Mouse (Mus musculus): Measurements from ENCODE around the gene Triap1. TPM values are rescaled to one million over a fixed set of nuclear protein-coding genes. Genes with fewer than 3 reads are reported as not detected.

Gene Triap1
- polyA plus RNA-seq, 1 experiment from 2014 or later, result 39.2 TPM

Other genes starting within 250 kb of the Triap1 start
- 13.5 and 17.4 TPM in 2 replicates for gene Gm10401, start 242.9 kb upstream of the Triap1 start, polyA plus RNA-seq (2015; fragmentation: Nextera tagmentation; extraction: Ambion mirVana)
- 122 and 123 TPM in 2 replicates for gene Acads, start 221.9 kb upstream of the Triap1 start, polyA plus RNA-seq (2015; fragmentation: Nextera tagmentation; extraction: Ambion mirVana)
- gene Unc119b, start 206.2 kb upstream of the Triap1 start, polyA plus RNA-seq (2015; fragmentation: Nextera tagmentation; extraction: Ambion mirVana), result 18.1 and 21.8 TPM in 2 replicates
- 54.4 and 76.7 TPM in 2 replicates for gene Mlec, start 183.0 kb upstream of the Triap1 start, polyA plus RNA-seq (2015; fragmentation: Nextera tagmentation; extraction: Ambion mirVana)
- gene Cabp1, start 146.8 kb upstream of the Triap1 start, polyA plus RNA-seq (2015; fragmentation: Nextera tagmentation; extraction: Ambion mirVana), result 0.96 and 1.2 TPM in 2 replicates
- gene Pop5, start 105.4 kb upstream of the Triap1 start, polyA plus RNA-seq (2015; fragmentation: Nextera tagmentation; extraction: Ambion mirVana), result 56.2 and 60.3 TPM in 2 replicates
- gene Rnf10, start 68.3 kb upstream of the Triap1 start, polyA plus RNA-seq (2015; fragmentation: Nextera tagmentation; extraction: Ambion mirVana), result 131 and 156 TPM in 2 replicates
- gene Coq5, start 61.6 kb upstream of the Triap1 start, polyA plus RNA-seq (2015; fragmentation: Nextera tagmentation; extraction: Ambion mirVana), result 72.3 and 83.3 TPM in 2 replicates
- gene Dynll1, start 40.2 kb upstream of the Triap1 start, polyA plus RNA-seq (2015; fragmentation: Nextera tagmentation; extraction: Ambion mirVana), result 1,079 and 1,146 TPM in 2 replicates
- 99.0 and 118 TPM in 2 replicates for gene Srsf9, start 14.0 kb upstream of the Triap1 start, polyA plus RNA-seq (2015; fragmentation: Nextera tagmentation; extraction: Ambion mirVana)
- 21.5 and 23.7 TPM in 2 replicates for gene Gatc, start within 50 bp of the Triap1 start, polyA plus RNA-seq (2015; fragmentation: Nextera tagmentation; extraction: Ambion mirVana)
- 1,326 and 1,479 TPM in 2 replicates for gene Cox6a1, start 7.8 kb downstream of the Triap1 start, polyA plus RNA-seq (2015; fragmentation: Nextera tagmentation; extraction: Ambion mirVana)
- gene Msi1, start 88.4 kb downstream of the Triap1 start, polyA plus RNA-seq (2015; fragmentation: Nextera tagmentation; extraction: Ambion mirVana), result 2.0 and 3.5 TPM in 2 replicates
- gene Pla2g1b, start 125.0 kb downstream of the Triap1 start, polyA plus RNA-seq (2015; fragmentation: Nextera tagmentation; extraction: Ambion mirVana), result 0.32 and 0.52 TPM in 2 replicates
- gene Sirt4, start 143.5 kb downstream of the Triap1 start, polyA plus RNA-seq (2015; fragmentation: Nextera tagmentation; extraction: Ambion mirVana), result 20.9 TPM in 2 replicates
- gene Pxn, start 165.5 kb downstream of the Triap1 start, polyA plus RNA-seq (2015; fragmentation: Nextera tagmentation; extraction: Ambion mirVana), result 33.5 and 46.2 TPM in 2 replicates
- 925 and 1,001 TPM in 2 replicates for gene Rplp0, start 218.2 kb downstream of the Triap1 start, polyA plus RNA-seq (2015; fragmentation: Nextera tagmentation; extraction: Ambion mirVana)
- gene Gcn1l1, start 224.0 kb downstream of the Triap1 start, polyA plus RNA-seq (2015; fragmentation: Nextera tagmentation; extraction: Ambion mirVana), result 20.9 and 28.8 TPM in 2 replicates

All from heart, embryonic 15.5 days (tissue).